Mouse (Mus musculus) liver, embryonic 11.5 days (tissue): ENCODE results near the gene Thada. TPM values are rescaled to one million over a fixed set of nuclear protein-coding genes. Genes with fewer than 3 reads are reported as not detected.

Experiments
- ATAC-seq: fragments of 200-750 bp; cut with Nextera tagmentation; replicated peaks from 2 replicates; pipeline ENCODE4 v1.8.0; 2017; ENCODE audit warnings: moderate number of reproducible peaks, mild to moderate bottlenecking, moderate TSS enrichment, moderate library complexity; ENCODE audit not compliant: low FRiP score
- DNase-seq: peaks from one replicate; pipeline ENCODE4 v3.0.0-alpha.2; 2017; ENCODE audit warnings: low spot score
- H3K27ac ChIP-seq: fragments of 300-500 bp; sonication (generic); 2 replicates; pipeline ENCODE4 v1.5.1; 2014; ENCODE audit warnings: mild to moderate bottlenecking, low read depth, low read length, control low read depth
- H3K27me3 ChIP-seq: fragments of 300-500 bp; sonication (generic); replicated peaks from 2 replicates; pipeline ENCODE4 v1.6.1; 2014; ENCODE audit warnings: low read length, mixed read lengths; ENCODE audit not compliant: control insufficient read depth, insufficient read depth
- H3K36me3 ChIP-seq: fragments of 300-500 bp; sonication (generic); 2 replicates; pipeline ENCODE4 v1.6.1; 2014; ENCODE audit warnings: mild to moderate bottlenecking, low read length, moderate library complexity, mixed read lengths; ENCODE audit not compliant: control insufficient read depth, insufficient read depth
- H3K4me1 ChIP-seq: fragments of 300-500 bp; sonication (generic); replicated peaks from 2 replicates; pipeline ENCODE4 v1.6.1; 2014; ENCODE audit warnings: low read length, mixed read lengths; ENCODE audit not compliant: control insufficient read depth, insufficient read depth
- H3K4me2 ChIP-seq: fragments of 300-500 bp; sonication (generic); 2 replicates; pipeline ENCODE4 v1.6.1; 2014; ENCODE audit warnings: mild to moderate bottlenecking, control low read depth, moderate library complexity
- H3K4me3 ChIP-seq: fragments of 300-500 bp; sonication (generic); 2 replicates; pipeline ENCODE4 v1.5.1; 2014; ENCODE audit warnings: low read depth, low read length, control low read depth
- H3K9ac ChIP-seq: fragments of 300-500 bp; sonication (generic); 2 replicates; pipeline ENCODE4 v1.6.1; 2014; ENCODE audit warnings: low read depth, low read length, control low read depth
- H3K9me3 ChIP-seq: fragments of 300-500 bp; sonication (generic); 2 replicates; pipeline ENCODE4 v1.6.1; 2016; ENCODE audit warnings: low read length, inconsistent platforms, mixed read lengths; ENCODE audit not compliant: control insufficient read depth
- WGBS: fragments of 180-500 bp; shearing (Covaris S2); extraction: QIAGEN DNeasy Blood & Tissue Kit; methylation state at CpG from one replicate; pipeline ENCODE4 v1.1.7; 2014; 5-methylcytosine and 5-hydroxymethylcytosine counted together
- polyA plus RNA-seq: library from polyadenylated mRNA; unstranded; fragments of >200 nt; fragmentation: Nextera tagmentation; extraction: Ambion mirVana; gene quantifications from 2 replicates; pipeline ENCODE4 v1.2.1, GENCODE M21; 2014

Gene Thada
- polyA plus RNA-seq, 1 experiment from 2014 or later = 12.3 TPM

DNA sequence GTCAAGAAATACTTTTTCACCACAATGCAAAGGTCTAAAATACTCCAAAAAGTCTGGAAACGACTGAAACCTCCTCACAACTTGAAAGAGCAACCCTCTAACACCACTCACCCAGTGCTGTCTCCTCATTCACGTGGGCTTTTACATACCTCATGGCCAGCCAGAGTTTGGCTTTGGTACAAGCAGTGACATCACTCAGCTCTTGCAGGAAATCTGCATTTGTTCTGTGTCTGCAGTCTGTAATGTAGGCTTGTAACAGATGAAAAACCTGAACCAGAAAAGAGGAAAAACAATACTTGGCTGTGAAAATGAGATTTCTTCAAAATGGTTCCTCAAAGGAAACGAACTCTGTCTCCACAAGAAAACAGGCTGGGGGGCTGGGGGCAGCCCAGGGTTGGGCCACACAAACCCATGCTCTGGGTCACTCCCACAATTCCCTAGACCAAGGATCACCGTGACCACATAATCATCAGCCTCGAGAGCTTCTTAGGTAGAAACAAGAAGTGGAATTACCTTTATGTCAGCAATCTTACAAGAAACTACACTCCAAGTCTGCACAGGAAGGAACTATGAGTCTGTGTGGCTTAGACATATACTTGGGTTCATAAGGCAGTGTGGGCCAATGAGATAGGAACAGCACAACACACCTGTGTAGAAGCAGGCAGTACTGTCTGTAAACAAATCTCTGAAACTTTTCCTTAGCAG is 193.3 kb downstream of the Thada start:
- ATAC-seq (no peak), DNase-seq (no peak)
- no peaks in the 10 kb centered on the region for H3K9me3 ChIP-seq
- H3K4me1 ChIP-seq = no peaks in the 10 kb centered on the region; the same call in 1 of the 2 replicates
- WGBS = 70% methylated on average over 5 of the region's 5 CpGs
- no peak overlapping the region for H3K9ac ChIP-seq
- no peak overlapping the region for H3K27ac ChIP-seq
- no peaks in the 10 kb centered on the region for H3K27me3 ChIP-seq
- no peaks in the 10 kb centered on the region for H3K36me3 ChIP-seq
- H3K4me3 ChIP-seq = no peak overlapping the region
- H3K4me2 ChIP-seq = no peak overlapping the region

GRCm38 (mm10) chr17:84271566-84272202 is 194.3 kb downstream of the Thada start:
- Histone ChIP-seq H3K27ac (no peak overlapping the region), H3K27me3 (no peaks in the 10 kb centered on the region), H3K4me2 (no peak overlapping the region), H3K9me3 (no peaks in the 10 kb centered on the region), H3K4me1 (peaks cover 2% of the 10 kb centered on the region), H3K36me3 (no peaks in the 10 kb centered on the region), H3K9ac (no peak overlapping the region), H3K4me3 (no peak overlapping the region)
- 91% methylated on average over 6 of the region's 6 CpGs for WGBS
- DNase-seq (no peak), ATAC-seq (no peak)

DNA sequence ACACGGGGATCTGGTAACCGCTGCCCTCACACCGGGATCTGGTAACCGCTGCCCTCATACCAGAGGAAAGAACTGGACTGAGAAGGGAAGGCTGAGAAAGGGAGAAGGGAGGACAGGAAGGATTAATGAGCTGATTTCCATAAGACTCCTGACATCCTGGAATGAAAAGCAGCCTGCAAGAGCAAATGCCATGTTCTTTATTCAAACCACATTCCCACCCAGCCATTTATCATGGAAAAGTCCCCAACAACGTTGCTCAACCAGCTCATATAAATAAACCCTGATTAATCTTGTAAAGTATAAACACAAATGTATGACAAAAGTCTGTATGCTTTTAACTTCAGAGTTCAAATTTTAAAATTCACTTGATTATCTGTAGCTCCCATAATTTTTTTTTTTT is 196.3 kb downstream of the Thada start:
- 91% methylated on average over 5 of the region's 5 CpGs for WGBS
- DNase-seq (no peak), ATAC-seq (no peak)
- Histone ChIP-seq H3K36me3 (no peaks in the 10 kb centered on the region), H3K4me2 (no peak overlapping the region), H3K4me1 (peaks cover 17% of the 10 kb centered on the region), H3K9me3 (no peaks in the 10 kb centered on the region), H3K27ac (no peak overlapping the region), H3K27me3 (no peaks in the 10 kb centered on the region), H3K9ac (no peak overlapping the region), H3K4me3 (no peak overlapping the region)

GRCm38 (mm10) chr17:84268450-84268849 is 197.6 kb downstream of the Thada start:
- H3K4me3 ChIP-seq = no peak overlapping the region
- ATAC-seq (no peak), DNase-seq (no peak)
- WGBS = 75% methylated on average over 3 of the region's 3 CpGs
- H3K4me1 ChIP-seq = peaks cover 28% of the 10 kb centered on the region
- no peaks in the 10 kb centered on the region for H3K27me3 ChIP-seq
- no peaks in the 10 kb centered on the region for H3K36me3 ChIP-seq
- no peak overlapping the region for H3K27ac ChIP-seq
- H3K9ac ChIP-seq = no peak overlapping the region
- H3K4me2 ChIP-seq = no peak overlapping the region
- no peaks in the 10 kb centered on the region for H3K9me3 ChIP-seq

GRCm38 (mm10) chr17:84267456-84268074 is 198.4 kb downstream of the Thada start:
- H3K9ac ChIP-seq = no peak overlapping the region
- ATAC-seq (no peak), DNase-seq (no peak)
- no peaks in the 10 kb centered on the region for H3K27me3 ChIP-seq
- WGBS = 87% methylated on average over 6 of the region's 6 CpGs
- H3K27ac ChIP-seq = no peak overlapping the region; the same call in 1 of the 2 replicates
- no peaks in the 10 kb centered on the region for H3K9me3 ChIP-seq
- no peak overlapping the region for H3K4me3 ChIP-seq
- no peak overlapping the region for H3K4me2 ChIP-seq
- no peaks in the 10 kb centered on the region for H3K36me3 ChIP-seq
- H3K4me1 ChIP-seq = peaks cover 35% of the 10 kb centered on the region

DNA sequence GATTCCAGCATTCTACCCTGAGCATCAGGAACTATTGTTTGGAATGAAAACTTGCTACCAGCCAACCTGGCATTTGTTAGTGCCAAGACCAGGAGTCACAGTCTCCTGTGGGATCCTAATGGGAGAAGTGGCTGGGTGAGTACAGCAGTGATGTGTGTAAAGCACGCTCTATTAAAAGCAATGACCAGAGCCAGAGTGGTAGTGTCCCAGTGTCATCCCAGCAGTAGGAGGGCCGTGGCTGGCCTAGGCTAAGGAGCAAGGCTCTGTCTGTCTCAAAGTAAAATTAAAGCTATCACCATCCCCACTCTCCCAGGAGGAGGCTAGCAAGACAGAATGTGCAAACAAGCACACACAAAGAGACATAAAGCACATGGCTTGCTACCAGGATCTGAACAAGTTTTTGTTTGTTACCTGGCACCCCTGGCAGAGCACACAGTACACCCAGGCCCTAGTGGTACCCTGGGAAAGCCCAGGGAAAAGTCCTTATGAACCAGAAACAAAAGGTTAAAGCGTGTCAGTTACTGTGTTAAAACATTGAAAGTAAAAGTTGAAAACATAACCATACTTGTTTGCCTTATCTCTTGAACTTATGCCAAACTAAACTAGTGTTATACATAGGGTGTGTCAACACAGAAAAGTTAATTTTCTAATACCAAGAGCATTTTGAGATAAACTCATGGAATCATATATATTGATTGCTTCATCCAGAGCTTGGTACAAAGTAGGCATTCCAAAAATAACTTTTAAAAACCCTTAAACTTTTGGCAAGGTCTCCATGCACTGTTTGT is 199.7 kb downstream of the Thada start:
- Histone ChIP-seq H3K27ac (0 out of 2 replicates have a peak overlapping the region, but pooled peaks have one; percentile 1), H3K36me3 (no peaks in the 10 kb centered on the region), H3K4me3 (no peak overlapping the region), H3K9me3 (no peaks in the 10 kb centered on the region), H3K9ac (no peak overlapping the region), H3K27me3 (no peaks in the 10 kb centered on the region), H3K4me1 (peaks cover 44% of the 10 kb centered on the region), H3K4me2 (no peak overlapping the region)
- 92% methylated on average over 3 of the region's 3 CpGs for WGBS
- no peak for DNase-seq
- no peak for ATAC-seq

DNA sequence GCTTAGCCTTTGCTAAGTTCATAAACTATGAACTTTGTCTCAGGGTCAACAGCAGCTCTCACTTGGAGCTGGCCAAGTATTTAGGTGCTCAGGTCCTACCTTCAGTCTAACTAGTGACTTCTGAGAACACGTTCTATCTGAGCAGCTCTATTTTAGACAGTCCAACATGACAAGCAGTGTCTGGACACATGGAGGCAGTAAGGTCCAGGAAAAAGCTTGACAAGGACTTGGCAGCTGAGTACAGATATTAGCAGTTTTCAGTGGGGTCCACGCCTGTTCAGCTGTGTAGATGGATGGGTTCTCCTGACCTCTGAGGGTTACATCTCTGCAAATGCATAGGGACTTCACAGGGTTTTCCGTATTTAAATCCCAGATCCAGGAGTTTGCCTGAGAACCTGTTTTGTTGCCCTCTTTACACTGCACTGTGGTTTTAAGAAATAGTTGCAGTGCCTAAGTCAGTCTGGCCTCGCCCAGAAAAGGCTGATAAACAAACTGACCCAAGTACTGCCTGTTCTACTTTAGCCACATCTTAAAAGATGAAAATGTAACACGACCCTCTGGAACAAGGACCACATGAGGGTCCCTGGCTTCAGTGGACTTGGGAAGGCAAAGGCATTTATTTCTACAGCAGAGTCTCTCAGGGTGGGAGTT is 200.4 kb downstream of the Thada start:
- Histone ChIP-seq H3K36me3 (no peaks in the 10 kb centered on the region), H3K4me2 (no peak overlapping the region), H3K9ac (no peak overlapping the region), H3K27me3 (no peaks in the 10 kb centered on the region), H3K4me3 (no peak overlapping the region), H3K9me3 (no peaks in the 10 kb centered on the region), H3K4me1 (peaks cover 51% of the 10 kb centered on the region), H3K27ac (0 out of 2 replicates have a peak overlapping the region, but pooled peaks have one; percentile 4)
- no peak for DNase-seq
- 65% methylated on average over 5 of the region's 5 CpGs for WGBS
- no peak for ATAC-seq

- no peaks in the 10 kb centered on the region for H3K9me3 ChIP-seq
- peaks cover 51% of the 10 kb centered on the region for H3K4me1 ChIP-seq
- DNase-seq (no peak), ATAC-seq (no peak)
- no peak overlapping the region for H3K27ac ChIP-seq
- 85% methylated on average over 6 of the region's 6 CpGs for WGBS
- H3K27me3 ChIP-seq = no peaks in the 10 kb centered on the region
- no peak overlapping the region for H3K9ac ChIP-seq
- H3K4me3 ChIP-seq = no peak overlapping the region
- no peak overlapping the region for H3K4me2 ChIP-seq
- H3K36me3 ChIP-seq = no peaks in the 10 kb centered on the region
Measured at GRCm38 (mm10) chr17:84264305-84264704, 201.7 kb downstream of the Thada start.
